Mouse (Mus musculus): ENCODE results near the gene Agap2. TPM values are rescaled to one million over a fixed set of nuclear protein-coding genes. Genes with fewer than 3 reads are reported as not detected.
A peak's percentile ranks its signal among the peaks of the same experiment; 100 is the strongest.

Gene Agap2
- polyA plus RNA-seq, 2 experiments, result 0.32 to 5.3 TPM

GRCm38 (mm10) chr10:127055406-127055805, 19.7 kb upstream of the Agap2 start:
- TF ChIP-seq POLR2A (IDR thresholded peaks at IDR 0.05; ENCODE audit: borderline replicate concordance, extremely low read depth, insufficient read depth, insufficient read length), result no peak
- no peak overlapping the region for H3K4me3 ChIP-seq (replicated peaks; ENCODE audit: low read length)
- no peak overlapping the region for H3K27ac ChIP-seq (replicated peaks; ENCODE audit: low read depth, low read length)
- peaks cover 20% of the 10 kb centered on the region for H3K27me3 ChIP-seq (ENCODE audit: control insufficient read depth, insufficient read depth, low read length)
- no peak overlapping the region for H3K4me2 ChIP-seq (replicated peaks; ENCODE audit: low read depth, low read length, severe bottlenecking)
- H3K36me3 ChIP-seq (ENCODE audit: control insufficient read depth, insufficient read depth, low read length), result peaks cover 18% of the 10 kb centered on the region
- 86% methylated on average over 8 of the region's 8 CpGs for WGBS
- ATAC-seq (ENCODE audit: low FRiP score, low read depth) (no peak), DNase-seq (ENCODE audit: low spot score) (no peak)
- H3K4me1 ChIP-seq (ENCODE audit: control insufficient read depth, insufficient read depth, low read length), result peaks cover 7% of the 10 kb centered on the region; the same call in 1 of the 2 replicates
- H3K9ac ChIP-seq (ENCODE audit: low read depth, low read length, severe bottlenecking), result no peak overlapping the region
- H3K9me3 ChIP-seq (ENCODE audit: control insufficient read depth, low read length), result no peaks in the 10 kb centered on the region

- H3K4me2 ChIP-seq (replicated peaks; ENCODE audit: low read depth, low read length, severe bottlenecking), result no peak overlapping the region
- H3K4me1 ChIP-seq (ENCODE audit: control insufficient read depth, insufficient read depth, low read length), result peaks cover 7% of the 10 kb centered on the region; the same call in 1 of the 2 replicates
- H3K9me3 ChIP-seq (ENCODE audit: control insufficient read depth, low read length), result no peaks in the 10 kb centered on the region
- ATAC-seq (ENCODE audit: low FRiP score, low read depth), result no peak
- no peak overlapping the region for H3K27ac ChIP-seq (replicated peaks; ENCODE audit: low read depth, low read length)
- H3K4me3 ChIP-seq (replicated peaks; ENCODE audit: low read length), result no peak overlapping the region
- H3K36me3 ChIP-seq (ENCODE audit: control insufficient read depth, insufficient read depth, low read length), result peaks cover 18% of the 10 kb centered on the region
- no peak overlapping the region for H3K9ac ChIP-seq (ENCODE audit: low read depth, low read length, severe bottlenecking)
- TF ChIP-seq POLR2A (IDR thresholded peaks at IDR 0.05; ENCODE audit: borderline replicate concordance, extremely low read depth, insufficient read depth, insufficient read length), result no peak
- peaks cover 18% of the 10 kb centered on the region; the same call in 1 of the 2 replicates for H3K27me3 ChIP-seq (ENCODE audit: control insufficient read depth, insufficient read depth, low read length)
- no peak for DNase-seq (ENCODE audit: low spot score)
- WGBS, result 81% methylated on average over 20 of the region's 20 CpGs
Measured at GRCm38 (mm10) chr10:127056490-127056889, 18.6 kb upstream of the Agap2 start.

GRCm38 (mm10) chr10:127058161-127058560, 16.9 kb upstream of the Agap2 start:
- ATAC-seq (ENCODE audit: low FRiP score, low read depth) (0 out of 2 replicates have a peak, but pooled peaks have one; percentile 20), DNase-seq (ENCODE audit: low spot score) (peak; percentile 70)
- no peak for TF ChIP-seq POLR2A (IDR thresholded peaks at IDR 0.05; ENCODE audit: borderline replicate concordance, extremely low read depth, insufficient read depth, insufficient read length)
- WGBS, result 2% methylated on average over 9 of the region's 9 CpGs
- Histone ChIP-seq H3K4me2 (replicated peaks; ENCODE audit: low read depth, low read length, severe bottlenecking) (peak overlapping the region; percentile 94), H3K4me1 (ENCODE audit: control insufficient read depth, insufficient read depth, low read length) (peaks cover 7% of the 10 kb centered on the region; the same call in 1 of the 2 replicates), H3K9ac (ENCODE audit: low read depth, low read length, severe bottlenecking) (no peak overlapping the region), H3K36me3 (ENCODE audit: control insufficient read depth, insufficient read depth, low read length) (peaks cover 18% of the 10 kb centered on the region), H3K27ac (replicated peaks; ENCODE audit: low read depth, low read length) (no peak overlapping the region), H3K4me3 (replicated peaks; ENCODE audit: low read length) (peak overlapping the region; percentile 75), H3K27me3 (ENCODE audit: control insufficient read depth, insufficient read depth, low read length) (peaks cover 11% of the 10 kb centered on the region; the same call in 1 of the 2 replicates), H3K9me3 (ENCODE audit: control insufficient read depth, low read length) (no peaks in the 10 kb centered on the region)

- H3K4me3 ChIP-seq (replicated peaks; ENCODE audit: low read length), result peak overlapping the region; percentile 75
- peak overlapping the region; percentile 79; the same call in 1 of the 2 replicates for H3K9ac ChIP-seq (ENCODE audit: low read depth, low read length, severe bottlenecking)
- DNase-seq (ENCODE audit: low spot score), result no peak
- H3K4me2 ChIP-seq (replicated peaks; ENCODE audit: low read depth, low read length, severe bottlenecking), result peak overlapping the region; percentile 94
- H3K36me3 ChIP-seq (ENCODE audit: control insufficient read depth, insufficient read depth, low read length), result peaks cover 18% of the 10 kb centered on the region
- H3K27ac ChIP-seq (replicated peaks; ENCODE audit: low read depth, low read length), result no peak overlapping the region
- 9% methylated on average over 8 of the region's 8 CpGs for WGBS
- H3K4me1 ChIP-seq (ENCODE audit: control insufficient read depth, insufficient read depth, low read length), result peaks cover 7% of the 10 kb centered on the region; the same call in 1 of the 2 replicates
- peaks cover 11% of the 10 kb centered on the region; the same call in 1 of the 2 replicates for H3K27me3 ChIP-seq (ENCODE audit: control insufficient read depth, insufficient read depth, low read length)
- no peaks in the 10 kb centered on the region for H3K9me3 ChIP-seq (ENCODE audit: control insufficient read depth, low read length)
- TF ChIP-seq POLR2A (IDR thresholded peaks at IDR 0.05; ENCODE audit: borderline replicate concordance, extremely low read depth, insufficient read depth, insufficient read length), result no peak
- ATAC-seq (ENCODE audit: low FRiP score, low read depth), result no peak
Measured at GRCm38 (mm10) chr10:127058708-127059107, 16.4 kb upstream of the Agap2 start.

GRCm38 (mm10) chr10:127059174-127059967, 15.7 kb upstream of the Agap2 start:
- WGBS, result 2% methylated on average over 17 of the region's 92 CpGs
- H3K4me2 ChIP-seq (replicated peaks; ENCODE audit: low read depth, low read length, severe bottlenecking), result peak overlapping the region; percentile 94
- TF ChIP-seq POLR2A (IDR thresholded peaks at IDR 0.05; ENCODE audit: borderline replicate concordance, extremely low read depth, insufficient read depth, insufficient read length), result no peak
- ATAC-seq (ENCODE audit: low FRiP score, low read depth) (no peak), DNase-seq (ENCODE audit: low spot score) (no peak)
- no peaks in the 10 kb centered on the region for H3K9me3 ChIP-seq (ENCODE audit: control insufficient read depth, low read length)
- H3K9ac ChIP-seq (ENCODE audit: low read depth, low read length, severe bottlenecking), result peak overlapping the region; percentile 79
- H3K27me3 ChIP-seq (ENCODE audit: control insufficient read depth, insufficient read depth, low read length), result peaks cover 11% of the 10 kb centered on the region; the same call in 1 of the 2 replicates
- H3K4me1 ChIP-seq (ENCODE audit: control insufficient read depth, insufficient read depth, low read length), result peaks cover 7% of the 10 kb centered on the region; the same call in 1 of the 2 replicates
- peak overlapping the region; percentile 75 for H3K4me3 ChIP-seq (replicated peaks; ENCODE audit: low read length)
- H3K27ac ChIP-seq (replicated peaks; ENCODE audit: low read depth, low read length), result no peak overlapping the region
- H3K36me3 ChIP-seq (ENCODE audit: control insufficient read depth, insufficient read depth, low read length), result peaks cover 19% of the 10 kb centered on the region

Measured in limb, embryonic 14.5 days (tissue).